11 mouse cellular contexts compared by ENCODE assay signal in the genomic region with DNA sequence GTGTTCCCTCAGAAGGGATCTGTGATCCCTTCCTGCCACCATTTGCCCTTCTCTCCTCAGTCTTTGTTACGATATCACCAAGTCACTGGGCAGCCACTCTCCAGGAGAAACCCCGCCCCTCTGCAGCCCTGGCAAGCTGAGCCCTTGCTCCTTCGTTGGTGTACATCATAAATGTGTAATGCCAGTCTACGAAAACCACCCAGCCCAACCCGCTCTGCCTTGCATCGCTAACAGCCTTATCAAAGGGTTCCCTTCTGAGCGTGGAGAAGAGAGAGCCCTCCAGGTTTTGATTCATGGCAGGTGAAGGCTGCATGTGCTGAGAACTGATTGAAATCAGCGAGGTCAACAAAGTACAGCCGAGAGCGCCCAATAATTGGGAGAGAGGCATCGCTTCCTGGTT.
DNase-seq lines count a peak whose midpoint lies in the region; ATAC-seq lines count a peak whose summit lies in the region.
"Had no signal": no experiment of that assay in that cellular context is flagged by ENCODE, and none has a peak within 500 bp of the region (broad histone marks: within the 10 kb centered on the region; RNA-seq: fewer than 3 reads in every experiment).

No protein-coding gene starts in this region.

- H3K4me3 ChIP-seq in heart, embryonic 10.5 days = peak overlapping the region; percentile 44
- H3K4me3 ChIP-seq in limb, embryonic 15.5 days = peak overlapping the region; percentile 4; the same call in 1 of the 2 replicates

- H3K9me3 ChIP-seq in heart, embryonic 10.5 days = no peaks in the 10 kb centered on the region
- no peaks in the 10 kb centered on the region for H3K9me3 ChIP-seq in limb, embryonic 15.5 days

- WGBS in heart, embryonic 10.5 days = 26% methylated on average over 11 of the region's 11 CpGs
- WGBS in limb, embryonic 15.5 days = 30% methylated on average over 11 of the region's 11 CpGs

- ATAC-seq in limb, embryonic 15.5 days (ENCODE audit: insufficient number of reproducible peaks, low FRiP score, low TSS enrichment, low read depth) = no peak
- ATAC-seq in activated CD4-positive, CD25-positive, alpha-beta regulatory T cell, adult 4 months = no peak

- H3K27ac ChIP-seq in heart, embryonic 10.5 days = no peak overlapping the region
- no peak overlapping the region for H3K27ac ChIP-seq in limb, embryonic 15.5 days

- H3K4me2 ChIP-seq in limb, embryonic 15.5 days = peak overlapping the region; percentile 30

- H3K27me3 ChIP-seq in heart, embryonic 10.5 days (ENCODE audit: insufficient read depth, poor library complexity, severe bottlenecking) = peaks cover 78% of the 10 kb centered on the region
- H3K27me3 ChIP-seq in limb, embryonic 15.5 days = 0 out of 2 replicates have a peak, but pooled peaks cover 3% of the 10 kb centered on the region
- H3K27me3 ChIP-seq: CH12.LX had no signal

- H3K9ac ChIP-seq in limb, embryonic 15.5 days = no peak overlapping the region

- H3K36me3 ChIP-seq in heart, embryonic 10.5 days = no peaks in the 10 kb centered on the region
- no peaks in the 10 kb centered on the region for H3K36me3 ChIP-seq in limb, embryonic 15.5 days

- no peak for DNase-seq in heart, embryonic 10.5 days (ENCODE audit: low spot score)
- no peak for DNase-seq in heart, adult 9 months (ENCODE audit: low spot score in 2 of 2)
- peak; percentile 34 for DNase-seq in urinary bladder, postnatal 14 days (ENCODE audit: low spot score)
- DNase-seq in urinary bladder, postnatal 25 days (ENCODE audit: low spot score) = no peak
- DNase-seq in frontal cortex, postnatal 36 days (ENCODE audit: low spot score in 2 of 2) = no peak
- no peak for DNase-seq in embryo, embryonic 9.5 days (ENCODE audit: extremely low spot score)
- DNase-seq: cerebellum, adult 9-10 months; kidney, postnatal 36 days had no signal

- peaks cover 16% of the 10 kb centered on the region; the same call in 1 of the 2 replicates for H3K4me1 ChIP-seq in heart, embryonic 10.5 days
- peaks cover 8% of the 10 kb centered on the region; the same call in 1 of the 2 replicates for H3K4me1 ChIP-seq in limb, embryonic 15.5 days
